Mouse (Mus musculus) bone marrow, adult 2 months (tissue): ENCODE data around the gene Anapc11.

ENCODE experiments used
- CTCF ChIP-seq: fragments of 200-500 bp; IDR thresholded peaks from 2 replicates; pipeline ENCODE4 v1.5.1; 2011; ENCODE audit warnings: low read length, control low read depth; ENCODE audit not compliant: control insufficient read depth, insufficient read depth
- POLR2A ChIP-seq: fragments of 200-500 bp; IDR thresholded peaks from 2 replicates; pipeline ENCODE4 v1.6.1; 2011; ENCODE audit warnings: low read depth, mild to moderate bottlenecking, control low read depth, low read length, borderline replicate concordance; ENCODE audit not compliant: control insufficient read depth

DNA sequence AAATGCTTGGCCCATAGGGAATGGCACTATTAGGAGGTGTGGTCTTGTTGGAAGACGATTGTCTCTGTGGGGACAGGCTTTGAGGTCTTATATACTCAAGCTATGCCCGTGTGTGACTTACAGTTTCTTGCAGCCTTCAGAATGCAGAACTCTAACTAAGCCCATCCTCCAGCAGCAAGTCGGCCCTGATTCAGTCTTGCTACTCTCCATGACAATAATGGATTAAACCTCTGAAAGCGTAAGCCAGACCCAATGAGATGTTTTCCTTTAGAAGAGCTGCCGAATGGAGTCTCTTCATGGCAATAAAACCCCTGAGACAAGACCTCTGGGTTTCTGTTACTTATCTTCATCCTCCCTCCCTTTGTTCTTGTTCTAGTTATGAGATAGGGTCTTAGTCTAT is 36.6 kb downstream of the Anapc11 start:
- TF ChIP-seq CTCF (no peak), POLR2A (no peak)
